Mouse (Mus musculus) spleen, adult 2 months (tissue): ENCODE results near the gene Defa22. TPM values are rescaled to one million over a fixed set of nuclear protein-coding genes. Genes with fewer than 3 reads are reported as not detected.
"Not testable (repeated sequence)": the region's sequence is repeated elsewhere in the genome, so short reads cannot be mapped to it uniquely, and the experiment has no call there.

Experiments
- DNase-seq, 2 experiments: peaks; one replicate each; pipeline versions ENCODE4 v3.0.0 to v3.0.0-alpha.2; 2012 to 2021; ENCODE audit warnings: low spot score in 2 of 2, low read depth in 1 of 2
- H3K27ac ChIP-seq: fragments of 200-500 bp; 2 replicates; pipeline ENCODE4 v1.5.1; 2012; ENCODE audit warnings: low read length, inconsistent platforms; ENCODE audit not compliant: insufficient read depth
- H3K27me3 ChIP-seq: fragments of 200-500 bp; 2 replicates; pipeline ENCODE4 v1.6.1; 2012; ENCODE audit warnings: mild to moderate bottlenecking, moderate library complexity, low read length, inconsistent platforms; ENCODE audit not compliant: control insufficient read depth, insufficient read depth
- H3K36me3 ChIP-seq: fragments of 200-500 bp; 2 replicates; pipeline ENCODE4 v1.6.1; 2012; ENCODE audit warnings: mild to moderate bottlenecking, low read length, inconsistent platforms; ENCODE audit not compliant: control insufficient read depth, insufficient read depth
- H3K4me1 ChIP-seq: fragments of 200-500 bp; 2 replicates; pipeline ENCODE4 v1.6.1; 2011; ENCODE audit warnings: inconsistent platforms; ENCODE audit not compliant: control insufficient read depth, insufficient read depth, insufficient read length
- H3K4me3 ChIP-seq: fragments of 200-500 bp; 2 replicates; pipeline ENCODE4 v1.5.1; 2011; ENCODE audit warnings: mild to moderate bottlenecking, inconsistent platforms; ENCODE audit not compliant: insufficient read depth, insufficient read length; ENCODE audit errors: extremely low read depth
- WGBS: fragments of 180-500 bp; shearing (Covaris S2); methylation state at CpG from one replicate; pipeline ENCODE4 v1.1.7; 2018; 5-methylcytosine and 5-hydroxymethylcytosine counted together
- polyA plus RNA-seq: library from polyadenylated mRNA; depleted of rRNA; stranded (reverse); fragments of >200 nt; gene quantifications from 2 replicates; pipeline ENCODE4 v1.2.3, GENCODE M21; 2012; rRNA removed

The Defa22 gene
- polyA plus RNA-seq: not detected in 2 replicates

- H3K36me3 ChIP-seq, H3K4me3 ChIP-seq, DNase-seq, H3K27ac ChIP-seq, H3K27me3 ChIP-seq, H3K4me1 ChIP-seq: not testable (repeated sequence)
- WGBS: no CpG with 5 or more reads among the region's 1 CpGs
Observed at GRCm38 (mm10) chr8:21161977-21162376, at the start of gene Defa22. Defa22 (plus strand) TSS chr8:21162277.

DNA sequence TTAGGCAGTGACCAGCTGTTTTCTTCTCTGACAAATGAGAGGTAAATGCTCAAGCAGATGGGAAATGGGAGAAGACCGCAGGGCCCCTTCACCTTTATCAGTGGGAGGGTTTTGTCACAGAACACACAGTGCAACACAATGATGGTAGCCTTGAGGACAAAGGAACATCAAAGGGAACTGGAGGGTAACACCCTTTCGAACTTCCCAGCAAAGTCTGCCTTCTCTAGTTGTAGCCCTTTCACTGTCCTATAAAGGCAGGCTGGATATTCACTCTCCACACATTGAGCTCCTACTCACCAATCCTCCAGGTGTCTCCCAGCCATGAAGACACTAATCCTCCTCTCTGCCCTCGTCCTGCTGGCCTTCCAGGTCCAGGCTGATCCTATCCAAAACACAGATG is 27.7 kb upstream of the Defa22 start, which contains the start of gene Defa30:
TSS of gene Defa30 (plus strand) at position 301 of the 400 bp plus-strand sequence.
- 48% methylated on average over 3 of the region's 3 CpGs for WGBS
- DNase-seq, H3K4me1 ChIP-seq, H3K36me3 ChIP-seq, H3K27me3 ChIP-seq, H3K4me3 ChIP-seq, H3K27ac ChIP-seq: not testable (repeated sequence)

GRCm38 (mm10) chr8:21191314-21191713 is 29.2 kb downstream of the Defa22 start, which contains the start of gene Defa31:
Defa31 (plus strand) TSS chr8:21191614.
- not testable (repeated sequence) for H3K4me3 ChIP-seq, H3K27me3 ChIP-seq, H3K4me1 ChIP-seq, H3K27ac ChIP-seq, H3K36me3 ChIP-seq, DNase-seq
- WGBS: no CpG with 5 or more reads among the region's 1 CpGs

GRCm38 (mm10) chr8:21201261-21201660 is 39.2 kb downstream of the Defa22 start, which contains the start of gene Gm15293:
Gm15293 (plus strand) TSS chr8:21201561.
- DNase-seq, H3K36me3 ChIP-seq, H3K27me3 ChIP-seq, H3K4me1 ChIP-seq, H3K27ac ChIP-seq, H3K4me3 ChIP-seq: not testable (repeated sequence)
- no CpG with 5 or more reads among the region's 1 CpGs for WGBS

Other genes with a start within 250 kb of the Defa22 start
- not detected in 2 replicates for gene Gm6040, start 240.2 kb upstream of the Defa22 start, polyA plus RNA-seq
- not detected in 2 replicates for gene AY761185, start 217.6 kb upstream of the Defa22 start, polyA plus RNA-seq
- gene Defa21, start 136.7 kb upstream of the Defa22 start, polyA plus RNA-seq: not detected in 2 replicates
- gene Defa23, start 107.2 kb upstream of the Defa22 start, polyA plus RNA-seq: not detected in 2 replicates
- not detected in 2 replicates for gene Defa35, start 97.2 kb upstream of the Defa22 start, polyA plus RNA-seq
- not detected in 2 replicates for gene Defa25, start 77.8 kb upstream of the Defa22 start, polyA plus RNA-seq
- not detected in 2 replicates for gene Gm14851, start 66.2 kb upstream of the Defa22 start, polyA plus RNA-seq
- gene Defa30, start 27.6 kb upstream of the Defa22 start, polyA plus RNA-seq: not detected in 2 replicates
- not detected in 2 replicates for gene Defa31, start 29.3 kb downstream of the Defa22 start, polyA plus RNA-seq
- not detected in 2 replicates for gene Gm15293, start 39.3 kb downstream of the Defa22 start, polyA plus RNA-seq
- gene Gm15292, start 87.5 kb downstream of the Defa22 start, polyA plus RNA-seq: not detected in 2 replicates
- not detected in 2 replicates for gene Defa27, start 153.3 kb downstream of the Defa22 start, polyA plus RNA-seq
- not detected in 2 replicates for gene Defa29, start 164.7 kb downstream of the Defa22 start, polyA plus RNA-seq
- gene Defa2, start 216.2 kb downstream of the Defa22 start, polyA plus RNA-seq: not detected in 2 replicates
- not detected in 2 replicates for gene Defa33, start 229.5 kb downstream of the Defa22 start, polyA plus RNA-seq